Mouse (Mus musculus): Measurements from ENCODE around the gene Enam. TPM values are rescaled to one million over a fixed set of nuclear protein-coding genes. Genes with fewer than 3 reads are reported as not detected.
A peak's percentile ranks its signal among the peaks of the same experiment; 100 is the strongest.

The Enam gene
- polyA plus RNA-seq, 1 experiment from 2014 or later: not detected

- Histone ChIP-seq H3K9ac (ENCODE audit: low read length) (peak within 1 kb of the TSS; percentile 89), H3K36me3 (ENCODE audit: control insufficient read depth, insufficient read depth, low read length) (no peaks in the 10 kb centered on the region), H3K27me3 (ENCODE audit: control insufficient read depth, insufficient read depth, low read length) (no peaks in the 10 kb centered on the region), H3K4me1 (ENCODE audit: control insufficient read depth, insufficient read depth, low read length) (peaks cover 16% of the 10 kb centered on the region), H3K4me2 (ENCODE audit: low read depth, low read length) (peak within 1 kb of the TSS; percentile 99), H3K27ac (ENCODE audit: low read length) (peak within 1 kb of the TSS; percentile 93), H3K9me3 (replicated peaks; ENCODE audit: control insufficient read depth, low read length) (no peaks in the 10 kb centered on the region), H3K4me3 (replicated peaks; ENCODE audit: low read length) (peak within 1 kb of the TSS; percentile 66)
- WGBS: under 1% methylated on average over 75 of the region's 76 CpGs
- ATAC-seq (ENCODE audit: insufficient read depth, low FRiP score): peak; percentile 95
Measured at GRCm38 (mm10) chr5:88554086-88554886, 66.5 kb downstream of the Enam start, which contains the start of gene Utp3. Gene Utp3 (plus strand): TSS chr5:88554462.

Other genes with a start within 250 kb of the Enam start
- not detected in 2 replicates for gene Gm7714, start 219.1 kb upstream of the Enam start, polyA plus RNA-seq (2015; fragmentation: Nextera tagmentation; extraction: Ambion mirVana)
- not detected in 2 replicates for gene Prol1, start 170.7 kb upstream of the Enam start, polyA plus RNA-seq (2015; fragmentation: Nextera tagmentation; extraction: Ambion mirVana)
- gene Amtn, start 111.9 kb upstream of the Enam start, polyA plus RNA-seq (2015; fragmentation: Nextera tagmentation; extraction: Ambion mirVana): not detected in 2 replicates
- not detected in 2 replicates for gene Ambn, start 32.0 kb upstream of the Enam start, polyA plus RNA-seq (2015; fragmentation: Nextera tagmentation; extraction: Ambion mirVana)
- gene Jchain, start 39.9 kb downstream of the Enam start, polyA plus RNA-seq (2015; fragmentation: Nextera tagmentation; extraction: Ambion mirVana): 0.16 and 0.28 TPM in 2 replicates
- gene Utp3, start 66.5 kb downstream of the Enam start, polyA plus RNA-seq (2015; fragmentation: Nextera tagmentation; extraction: Ambion mirVana): 59.8 and 67.0 TPM in 2 replicates
- gene Rufy3, start 77.1 kb downstream of the Enam start, polyA plus RNA-seq (2015; fragmentation: Nextera tagmentation; extraction: Ambion mirVana): 10.9 and 13.5 TPM in 2 replicates
- gene Grsf1, start 188.2 kb downstream of the Enam start, polyA plus RNA-seq (2015; fragmentation: Nextera tagmentation; extraction: Ambion mirVana): 15.4 and 16.7 TPM in 2 replicates
- 15.2 and 15.9 TPM in 2 replicates for gene Mob1b, start 232.9 kb downstream of the Enam start, polyA plus RNA-seq (2015; fragmentation: Nextera tagmentation; extraction: Ambion mirVana)